Mouse (Mus musculus) intestine, embryonic 14.5 days (tissue): ENCODE results near the gene Senp1. TPM values are rescaled to one million over a fixed set of nuclear protein-coding genes. Genes with fewer than 3 reads are reported as not detected.

ENCODE experiments used
- ATAC-seq: fragments of 200-750 bp; cut with Nextera tagmentation; replicated peaks from 2 replicates; pipeline ENCODE4 v1.8.0; 2017; ENCODE audit warnings: low read depth, moderate number of reproducible peaks, moderate TSS enrichment, moderate library complexity; ENCODE audit not compliant: low FRiP score, low TSS enrichment
- DNase-seq: peaks from one replicate; pipeline ENCODE4 v3.0.0-alpha.2; 2018; ENCODE audit warnings: low spot score
- H3K27ac ChIP-seq: fragments of 300-500 bp; sonication (generic); 2 replicates; pipeline ENCODE4 v1.5.1; 2014; ENCODE audit warnings: low read depth, mild to moderate bottlenecking, control low read depth
- H3K27me3 ChIP-seq: fragments of 300-500 bp; sonication (generic); replicated peaks from 2 replicates; pipeline ENCODE4 v1.6.1; 2014; ENCODE audit warnings: low read length, control low read depth; ENCODE audit not compliant: control insufficient read depth, insufficient read depth
- H3K36me3 ChIP-seq: fragments of 300-500 bp; sonication (generic); 2 replicates; pipeline ENCODE4 v1.6.1; 2014; ENCODE audit warnings: low read length, control low read depth; ENCODE audit not compliant: control insufficient read depth, insufficient read depth
- H3K4me1 ChIP-seq: fragments of 300-500 bp; sonication (generic); replicated peaks from 2 replicates; pipeline ENCODE4 v1.6.1; 2014; ENCODE audit warnings: low read length, control low read depth, mixed read lengths; ENCODE audit not compliant: control insufficient read depth, insufficient read depth
- H3K4me2 ChIP-seq: fragments of 300-500 bp; sonication (generic); 2 replicates; pipeline ENCODE4 v1.6.1; 2014; ENCODE audit warnings: low read length
- H3K4me3 ChIP-seq: fragments of 300-500 bp; sonication (generic); 2 replicates; pipeline ENCODE4 v1.5.1; 2014; ENCODE audit warnings: low read depth, low read length, control low read depth, mixed read lengths
- H3K9ac ChIP-seq: fragments of 300-500 bp; sonication (generic); 2 replicates; pipeline ENCODE4 v1.6.1; 2014; ENCODE audit warnings: mild to moderate bottlenecking, low read length
- H3K9me3 ChIP-seq: fragments of 300-500 bp; sonication (generic); 2 replicates; pipeline ENCODE4 v1.6.1; 2016; ENCODE audit warnings: low read length, control low read depth; ENCODE audit not compliant: control insufficient read depth
- WGBS: fragments of 180-500 bp; shearing (Covaris S2); extraction: QIAGEN DNeasy Blood & Tissue Kit; methylation state at CpG from one replicate; pipeline ENCODE4 v1.1.7; 2014; 5-methylcytosine and 5-hydroxymethylcytosine counted together
- polyA plus RNA-seq: library from polyadenylated mRNA; unstranded; fragments of >200 nt; fragmentation: Nextera tagmentation; extraction: Ambion mirVana; gene quantifications from 2 replicates; pipeline ENCODE4 v1.2.1, GENCODE M21; 2014

Gene Senp1
- polyA plus RNA-seq, 1 experiment from 2014 or later: 36.3 TPM

GRCm38 (mm10) chr15:98017925-98018324, 75.6 kb downstream of the Senp1 start:
- ATAC-seq (no peak), DNase-seq (no peak)
- Histone ChIP-seq H3K27me3 (no peaks in the 10 kb centered on the region), H3K9me3 (no peaks in the 10 kb centered on the region), H3K9ac (no peak overlapping the region), H3K4me2 (no peak overlapping the region), H3K4me3 (no peak overlapping the region), H3K4me1 (no peaks in the 10 kb centered on the region), H3K36me3 (no peaks in the 10 kb centered on the region), H3K27ac (no peak overlapping the region)
- 81% methylated on average over 4 of the region's 4 CpGs for WGBS

DNA sequence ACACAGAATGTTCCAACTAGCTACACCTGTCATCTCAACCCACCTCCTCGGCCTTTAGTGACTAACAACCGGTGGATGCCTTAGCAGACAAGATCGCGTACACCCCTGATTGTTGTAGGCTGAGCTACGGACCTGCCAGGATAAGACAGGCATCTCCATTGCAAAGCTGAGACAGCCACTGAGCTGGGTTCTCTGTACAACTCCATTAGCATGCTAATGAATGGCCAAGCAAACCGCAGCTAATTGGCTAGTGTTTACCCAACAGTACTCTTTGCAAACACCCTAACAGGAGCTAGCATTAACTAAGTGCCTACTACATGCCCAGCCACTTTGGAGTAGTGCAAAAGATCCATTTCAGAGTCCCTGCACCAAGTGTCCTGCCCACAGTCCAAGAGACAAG, 80.7 kb downstream of the Senp1 start:
- 72% methylated on average over 6 of the region's 6 CpGs for WGBS
- no peak for DNase-seq
- ATAC-seq: no peak
- no peak overlapping the region for H3K4me3 ChIP-seq
- H3K4me1 ChIP-seq: no peaks in the 10 kb centered on the region
- H3K27me3 ChIP-seq: peaks cover 5% of the 10 kb centered on the region; the same call in 1 of the 2 replicates
- no peak overlapping the region for H3K27ac ChIP-seq
- H3K4me2 ChIP-seq: no peak overlapping the region
- no peak overlapping the region for H3K9ac ChIP-seq
- no peaks in the 10 kb centered on the region for H3K9me3 ChIP-seq
- H3K36me3 ChIP-seq: no peaks in the 10 kb centered on the region

GRCm38 (mm10) chr15:98005181-98005580, 88.4 kb downstream of the Senp1 start:
- Histone ChIP-seq H3K36me3 (no peaks in the 10 kb centered on the region), H3K4me3 (0 out of 2 replicates have a peak overlapping the region, but pooled peaks have one; percentile 32), H3K4me1 (peaks cover 40% of the 10 kb centered on the region), H3K27ac (no peak overlapping the region), H3K9ac (no peak overlapping the region), H3K27me3 (peaks cover 70% of the 10 kb centered on the region), H3K9me3 (no peaks in the 10 kb centered on the region), H3K4me2 (peak overlapping the region; percentile 59)
- DNase-seq: no peak
- WGBS: 13% methylated on average over 10 of the region's 11 CpGs
- ATAC-seq: no peak

DNA sequence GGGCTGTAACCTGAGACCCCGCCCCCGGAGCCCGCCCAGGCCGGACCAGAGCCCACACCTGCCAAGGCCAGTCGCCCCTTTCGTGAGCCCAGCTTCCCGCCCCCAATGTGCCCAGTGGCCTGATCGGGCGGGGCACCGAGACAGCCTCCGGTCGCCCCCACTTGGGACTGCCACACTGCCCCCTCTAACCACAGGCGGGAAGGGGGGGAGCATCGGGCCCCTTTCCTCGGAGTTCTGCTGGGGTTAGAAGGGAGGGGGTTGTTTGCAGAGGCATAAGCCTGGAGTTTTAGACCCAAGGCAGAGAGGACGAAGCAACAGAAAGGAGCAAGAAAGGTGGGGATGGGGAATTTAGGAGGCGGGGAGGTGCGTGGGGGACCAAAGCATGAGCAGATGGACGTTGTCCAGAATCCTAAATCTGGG, 88.8 kb downstream of the Senp1 start:
- no peak overlapping the region for H3K27ac ChIP-seq
- ATAC-seq: no peak
- WGBS: 1% methylated on average over 19 of the region's 19 CpGs
- H3K27me3 ChIP-seq: peaks cover 75% of the 10 kb centered on the region
- peak overlapping the region; percentile 59 for H3K4me2 ChIP-seq
- H3K9ac ChIP-seq: no peak overlapping the region
- no peaks in the 10 kb centered on the region for H3K9me3 ChIP-seq
- H3K36me3 ChIP-seq: no peaks in the 10 kb centered on the region
- DNase-seq: no peak
- H3K4me3 ChIP-seq: peak overlapping the region; percentile 32
- H3K4me1 ChIP-seq: peaks cover 40% of the 10 kb centered on the region

DNA sequence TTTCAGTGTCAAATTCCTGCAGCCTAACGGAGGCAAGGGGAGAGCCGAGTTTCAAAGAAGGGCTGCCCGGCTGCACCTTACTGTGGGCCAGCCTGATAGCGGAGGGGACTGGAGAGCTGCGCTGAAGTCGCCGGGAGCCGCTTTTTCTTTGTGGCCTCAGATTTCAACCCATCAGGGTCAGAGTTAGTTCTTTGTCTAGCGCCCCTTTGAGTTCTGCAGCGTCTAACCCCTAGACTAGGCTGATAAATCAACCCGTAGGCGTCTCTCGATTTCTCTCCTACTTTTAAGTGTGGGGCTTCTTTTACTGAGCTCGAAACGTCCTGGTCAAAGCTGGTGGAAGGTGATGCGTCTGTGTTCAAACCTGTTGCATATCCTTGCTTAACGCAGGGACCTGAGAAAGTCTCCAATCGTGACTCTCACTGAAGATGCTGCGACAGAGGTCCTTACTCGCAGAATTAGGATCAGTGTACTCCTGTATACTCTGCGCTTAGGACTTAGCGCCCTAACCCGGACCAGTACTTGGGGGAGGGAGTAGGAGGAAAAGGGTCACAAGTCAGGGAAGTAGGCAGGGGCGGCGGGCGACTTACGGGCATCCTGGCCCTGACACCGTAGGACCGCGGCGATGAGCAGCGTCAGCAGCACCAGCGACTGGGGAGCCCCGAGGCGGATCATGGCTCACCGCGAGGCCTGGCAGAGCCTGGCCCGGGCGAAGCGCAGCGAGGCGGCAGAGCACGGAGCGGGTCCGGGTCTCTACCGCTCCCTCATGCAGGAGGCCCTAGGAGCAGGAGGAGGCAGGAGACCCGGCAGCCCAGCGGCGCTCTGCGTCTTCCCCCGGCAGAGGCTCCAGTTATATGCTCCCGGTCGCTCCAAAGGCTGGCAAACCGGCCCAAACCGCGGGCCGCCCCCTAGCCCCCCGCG, 89.5 kb downstream of the Senp1 start, which contains the start of gene Col2a1:
Gene Col2a1 (minus strand): TSS at position 874 of the 918 bp plus-strand sequence.
- Histone ChIP-seq H3K27ac (no peak within 1 kb of the TSS), H3K27me3 (peaks cover 81% of the 10 kb centered on the region), H3K9ac (no peak within 1 kb of the TSS), H3K4me3 (peak within 1 kb of the TSS; percentile 32), H3K36me3 (no peaks in the 10 kb centered on the region), H3K9me3 (no peaks in the 10 kb centered on the region), H3K4me2 (peak within 1 kb of the TSS; percentile 59), H3K4me1 (peaks cover 40% of the 10 kb centered on the region)
- ATAC-seq (peak; percentile 19; the same call in 1 of the 2 replicates), DNase-seq (peak; percentile 74)
- 1% methylated on average over 52 of the region's 59 CpGs for WGBS

GRCm38 (mm10) chr15:98002991-98003821, 90.3 kb downstream of the Senp1 start:
- no peak for ATAC-seq
- Histone ChIP-seq H3K36me3 (no peaks in the 10 kb centered on the region), H3K27ac (no peak overlapping the region), H3K9ac (no peak overlapping the region), H3K4me1 (peaks cover 40% of the 10 kb centered on the region), H3K9me3 (no peaks in the 10 kb centered on the region), H3K4me3 (peak overlapping the region; percentile 21), H3K27me3 (peaks cover 89% of the 10 kb centered on the region), H3K4me2 (peak overlapping the region; percentile 42)
- peak; percentile 75 for DNase-seq
- WGBS: under 1% methylated on average over 42 of the region's 42 CpGs

- WGBS: 2% methylated on average over 42 of the region's 42 CpGs
- Histone ChIP-seq H3K4me2 (peak overlapping the region; percentile 42), H3K27me3 (peaks cover 92% of the 10 kb centered on the region), H3K4me1 (peaks cover 40% of the 10 kb centered on the region), H3K4me3 (peak overlapping the region; percentile 21), H3K9me3 (no peaks in the 10 kb centered on the region), H3K9ac (no peak overlapping the region), H3K36me3 (no peaks in the 10 kb centered on the region), H3K27ac (no peak overlapping the region)
- DNase-seq (peak; percentile 68), ATAC-seq (no peak)
Measured at GRCm38 (mm10) chr15:98002113-98002990, 91.2 kb downstream of the Senp1 start.
